Mouse (Mus musculus) stomach, postnatal 0 days (tissue): ENCODE measurements around the gene Ezh1.

Experiments used
- CTCF ChIP-seq: IDR thresholded peaks from 2 replicates; pipeline ENCODE4 v1.5.1; 2016; ENCODE audit warnings: antibody characterized with exemption, low read depth, mild to moderate bottlenecking, moderate library complexity
- EP300 ChIP-seq: optimal IDR thresholded peaks from 2 replicates; pipeline ENCODE3; 2016; ENCODE audit warnings: antibody characterized with exemption

DNA sequence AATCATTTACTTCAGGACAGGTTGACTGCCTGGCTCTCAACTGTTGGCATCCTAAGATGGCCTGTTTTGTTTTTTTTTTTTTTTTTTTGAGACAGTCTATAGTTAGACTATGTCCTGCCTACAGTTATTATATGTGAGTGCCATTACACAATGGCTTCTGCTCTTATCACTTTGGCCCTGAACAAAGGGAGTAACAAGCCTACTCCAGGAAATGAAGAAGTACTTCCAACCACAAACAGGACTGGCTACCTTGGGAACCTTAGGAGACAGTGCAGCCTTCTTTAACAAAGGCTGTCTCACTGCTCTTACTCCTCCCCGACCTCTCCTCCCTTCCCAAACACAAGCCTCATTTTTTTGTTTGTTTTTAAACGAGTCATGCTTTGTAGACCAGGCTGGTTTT lies 5.4 kb downstream of the Ezh1 start:
- TF ChIP-seq CTCF, result no peak
- no peak for TF ChIP-seq EP300
